Mouse (Mus musculus): ENCODE measurements at regions not wholly inside any gene's neighbourhood (a gene's known extent, or its start where the extent isn't known, plus 50 kb on each side); places are given as distances from the start of the nearest gene placed in this dataset.

- TF ChIP-seq ZC3H11A (IDR thresholded peaks at IDR 0.05; ENCODE audit: low read depth, low read length) (no peak), POLR2AphosphoS2 (IDR thresholded peaks at IDR 0.05; ENCODE audit: low read length) (no peak), CTCF (IDR thresholded peaks at IDR 0.05 in 2 of 3, conservative IDR thresholded peaks at IDR 0.05 in 1 of 3; ENCODE audit: control insufficient read depth in 1 of 3, insufficient read depth in 1 of 3, low read depth in 2 of 3, low read length in 3 of 3, poor library complexity in 1 of 3, severe bottlenecking in 1 of 3) (no peak), POLR2A (IDR thresholded peaks at IDR 0.05; ENCODE audit: control insufficient read depth in 1 of 2, insufficient read depth in 1 of 2, low read depth in 1 of 2, low read length in 2 of 2, poor library complexity in 1 of 2) (no peak), GABPA (IDR thresholded peaks at IDR 0.05; ENCODE audit: low read depth, low read length) (no peak)
Observed at GRCm38 (mm10) chr1:79997456-79997855, 136.5 kb upstream of the Serpine2 start.

Data from MEL (cell line).